In genomic region chr1:127287505-127287904, GRCm38 (mm10) we compare ENCODE assay signal across 26 mouse cellular contexts.
"Had no signal": no experiment of that assay in that cellular context is flagged by ENCODE, and none has a peak within 500 bp of the region (broad histone marks: within the 10 kb centered on the region; RNA-seq: fewer than 3 reads in every experiment).

No protein-coding gene starts in this region.

- H3K4me1 ChIP-seq: embryonic facial prominence, embryonic 12.5 days; embryonic facial prominence, embryonic 15.5 days had no signal

- H3K9me3 ChIP-seq: embryonic facial prominence, embryonic 10.5 days; embryonic facial prominence, embryonic 12.5 days; embryonic facial prominence, embryonic 13.5 days; embryonic facial prominence, embryonic 15.5 days; forebrain, embryonic 10.5 days; forebrain, embryonic 12.5 days; forebrain, embryonic 13.5 days; forebrain, embryonic 15.5 days had no signal

- H3K27ac ChIP-seq: embryonic facial prominence, embryonic 10.5 days; embryonic facial prominence, embryonic 12.5 days; embryonic facial prominence, embryonic 13.5 days; embryonic facial prominence, embryonic 15.5 days; forebrain, embryonic 10.5 days; forebrain, embryonic 12.5 days; forebrain, embryonic 13.5 days; forebrain, embryonic 15.5 days; gastrocnemius, adult 2 months; heart, adult 2 months had no signal

- DNase-seq: cerebellum, adult 8-10 months; cerebellum, adult 9-10 months; cerebellum, postnatal 10 days; cerebellum, postnatal 14 days; cerebellum, postnatal 25 days; cerebellum, postnatal 36 days; embryo, embryonic 11 days; forebrain, postnatal 0 days; gastrocnemius, adult 2 months; gastrocnemius, postnatal 10 days; gastrocnemius, postnatal 14 days; gastrocnemius, postnatal 25 days; gastrocnemius, postnatal 36 days; heart, adult 11 months; heart, adult 2 months had no signal

- H3K4me3 ChIP-seq: embryonic facial prominence, embryonic 10.5 days; embryonic facial prominence, embryonic 12.5 days; embryonic facial prominence, embryonic 13.5 days; embryonic facial prominence, embryonic 15.5 days; erythroblast, embryonic 14.5 days; forebrain, embryonic 10.5 days; forebrain, embryonic 12.5 days; forebrain, embryonic 13.5 days; forebrain, embryonic 15.5 days; gastrocnemius, adult 2 months; heart, adult 2 months had no signal

- H3K27me3 ChIP-seq: embryonic facial prominence, embryonic 12.5 days; embryonic facial prominence, embryonic 13.5 days; embryonic facial prominence, embryonic 15.5 days; forebrain, embryonic 12.5 days; forebrain, embryonic 13.5 days; forebrain, embryonic 15.5 days had no signal

- ATAC-seq: forebrain, embryonic 13.5 days; forebrain, embryonic 14.5 days; forebrain, embryonic 15.5 days; forebrain, embryonic 16.5 days; forebrain, postnatal 0 days had no signal

- H3K9ac ChIP-seq: embryonic facial prominence, embryonic 12.5 days; embryonic facial prominence, embryonic 13.5 days; embryonic facial prominence, embryonic 15.5 days; forebrain, embryonic 12.5 days; forebrain, embryonic 13.5 days; forebrain, embryonic 15.5 days; forebrain, postnatal 0 days had no signal

- H3K4me2 ChIP-seq: embryonic facial prominence, embryonic 12.5 days; embryonic facial prominence, embryonic 13.5 days; embryonic facial prominence, embryonic 15.5 days; forebrain, embryonic 12.5 days; forebrain, embryonic 13.5 days; forebrain, embryonic 15.5 days had no signal

- H3K36me3 ChIP-seq: embryonic facial prominence, embryonic 12.5 days; embryonic facial prominence, embryonic 15.5 days; forebrain, embryonic 12.5 days; forebrain, embryonic 15.5 days had no signal
